Mouse (Mus musculus) limb, embryonic 14.5 days (tissue): ENCODE measurements around the gene Cgnl1. TPM values are rescaled to one million over a fixed set of nuclear protein-coding genes. Genes with fewer than 3 reads are reported as not detected.

Source experiments
- ATAC-seq: fragments of 200-750 bp; cut with Nextera tagmentation; 2 replicates; pipeline ENCODE4 v1.8.0; 2017; ENCODE audit warnings: low read depth, moderate number of reproducible peaks, moderate TSS enrichment; ENCODE audit not compliant: low FRiP score
- DNase-seq: peaks from one replicate; pipeline ENCODE4 v3.0.0-alpha.2; 2015; ENCODE audit warnings: low spot score
- H3K27ac ChIP-seq: fragments of 300-500 bp; sonication (generic); replicated peaks from 2 replicates; pipeline ENCODE4 v1.5.1; 2014; ENCODE audit warnings: low read depth, mild to moderate bottlenecking, low read length, moderate library complexity, mixed read lengths
- H3K27me3 ChIP-seq: fragments of 300-500 bp; sonication (generic); 2 replicates; pipeline ENCODE4 v1.6.1; 2014; ENCODE audit warnings: low read length, mixed read lengths; ENCODE audit not compliant: control insufficient read depth, insufficient read depth
- H3K36me3 ChIP-seq: fragments of 300-500 bp; sonication (generic); 2 replicates; pipeline ENCODE4 v1.6.1; 2014; ENCODE audit warnings: mild to moderate bottlenecking, low read length, moderate library complexity, mixed read lengths; ENCODE audit not compliant: control insufficient read depth, insufficient read depth
- H3K4me1 ChIP-seq: fragments of 300-500 bp; sonication (generic); 2 replicates; pipeline ENCODE4 v1.6.1; 2014; ENCODE audit warnings: antibody characterized with exemption, low read length, mixed read lengths; ENCODE audit not compliant: control insufficient read depth, insufficient read depth
- H3K4me2 ChIP-seq: fragments of 300-500 bp; sonication (generic); replicated peaks from 2 replicates; pipeline ENCODE4 v1.6.1; 2014; ENCODE audit warnings: low read depth, mild to moderate bottlenecking, low read length, moderate library complexity; ENCODE audit not compliant: severe bottlenecking
- H3K4me3 ChIP-seq: fragments of 300-500 bp; sonication (generic); replicated peaks from 2 replicates; pipeline ENCODE4 v1.5.1; 2014; ENCODE audit warnings: low read length
- H3K9ac ChIP-seq: fragments of 300-500 bp; sonication (generic); 2 replicates; pipeline ENCODE4 v1.6.1; 2014; ENCODE audit warnings: mild to moderate bottlenecking, low read depth, low read length, moderate library complexity; ENCODE audit not compliant: severe bottlenecking
- H3K9me3 ChIP-seq: fragments of 300-500 bp; sonication (generic); 2 replicates; pipeline ENCODE4 v1.6.1; 2016; ENCODE audit warnings: low read length; ENCODE audit not compliant: control insufficient read depth
- POLR2A ChIP-seq: fragments of 200-500 bp; IDR thresholded peaks from 2 replicates; pipeline ENCODE4 v1.8.0; 2012; ENCODE audit warnings: inconsistent platforms, mild to moderate bottlenecking, moderate library complexity, borderline replicate concordance; ENCODE audit not compliant: insufficient read depth, insufficient read length; ENCODE audit errors: extremely low read depth
- WGBS: fragments of 180-500 bp; shearing (Covaris S2); extraction: QIAGEN DNeasy Blood & Tissue Kit; methylation state at CpG from one replicate; pipeline ENCODE4 v1.1.7; 2014; 5-methylcytosine and 5-hydroxymethylcytosine counted together
- polyA plus RNA-seq, 2 experiments: library from polyadenylated mRNA; depleted of rRNA in 1 of 2; stranded (reverse) in 1 of 2; unstranded in 1 of 2; fragments of >200 nt; fragmentation: Nextera tagmentation in 1 of 2; extraction: Ambion mirVana in 1 of 2; gene quantifications; 2 replicates each; pipeline versions ENCODE4 v1.2.1 to v1.2.3; 2012 to 2014

Cgnl1 gene
- 11.6 and 14.3 TPM in 2 replicates for polyA plus RNA-seq (2012; rRNA removed)
- polyA plus RNA-seq (2014; fragmentation: Nextera tagmentation; extraction: Ambion mirVana): 11.8 and 12.8 TPM in 2 replicates

- Histone ChIP-seq H3K36me3 (no peaks in the 10 kb centered on the region), H3K27me3 (no peaks in the 10 kb centered on the region), H3K9ac (peak within 1 kb of the TSS; percentile 65), H3K27ac (peak within 1 kb of the TSS; percentile 29), H3K4me3 (peak within 1 kb of the TSS; percentile 61), H3K4me1 (peaks cover 15% of the 10 kb centered on the region), H3K4me2 (peak within 1 kb of the TSS; percentile 73), H3K9me3 (no peaks in the 10 kb centered on the region)
- peak; percentile 87 for ATAC-seq
- peak; percentile 73 for DNase-seq
- 0 out of 2 replicates have a peak, but pooled peaks have one; percentile 43 for TF ChIP-seq POLR2A
- under 1% methylated on average over 44 of the region's 67 CpGs for WGBS
These were observed at the start of gene Cgnl1 for GRCm38 (mm10) chr9:71770991-71771767. TSS of gene Cgnl1 (minus strand) at chr9:71771602.

GRCm38 (mm10) chr9:71818453-71818852 lies 47.1 kb upstream of the Cgnl1 start:
- DNase-seq (no peak), ATAC-seq (no peak)
- 93% methylated on average over 7 of the region's 7 CpGs for WGBS
- no peaks in the 10 kb centered on the region for H3K4me1 ChIP-seq
- H3K27ac ChIP-seq: no peak overlapping the region
- TF ChIP-seq POLR2A: no peak
- no peaks in the 10 kb centered on the region for H3K27me3 ChIP-seq
- no peak overlapping the region for H3K9ac ChIP-seq
- H3K9me3 ChIP-seq: no peaks in the 10 kb centered on the region
- no peak overlapping the region for H3K4me3 ChIP-seq
- H3K4me2 ChIP-seq: no peak overlapping the region
- no peaks in the 10 kb centered on the region for H3K36me3 ChIP-seq

- H3K4me1 ChIP-seq: no peaks in the 10 kb centered on the region
- H3K27ac ChIP-seq: no peak overlapping the region
- 49% methylated on average over 3 of the region's 3 CpGs for WGBS
- H3K4me3 ChIP-seq: no peak overlapping the region
- TF ChIP-seq POLR2A: no peak
- H3K4me2 ChIP-seq: no peak overlapping the region
- H3K9me3 ChIP-seq: no peaks in the 10 kb centered on the region
- no peak overlapping the region for H3K9ac ChIP-seq
- DNase-seq: no peak
- no peaks in the 10 kb centered on the region for H3K36me3 ChIP-seq
- no peak for ATAC-seq
- H3K27me3 ChIP-seq: no peaks in the 10 kb centered on the region
These were observed 44.7 kb upstream of the Cgnl1 start for GRCm38 (mm10) chr9:71816121-71816520.

GRCm38 (mm10) chr9:71813565-71813964 lies 42.2 kb upstream of the Cgnl1 start:
- 0 out of 2 replicates have a peak, but pooled peaks cover 4% of the 10 kb centered on the region for H3K9me3 ChIP-seq
- ATAC-seq (no peak), DNase-seq (no peak)
- no peaks in the 10 kb centered on the region for H3K4me1 ChIP-seq
- no peak overlapping the region for H3K4me2 ChIP-seq
- no peak overlapping the region for H3K9ac ChIP-seq
- H3K36me3 ChIP-seq: no peaks in the 10 kb centered on the region
- no peak overlapping the region for H3K27ac ChIP-seq
- 81% methylated on average over 3 of the region's 3 CpGs for WGBS
- TF ChIP-seq POLR2A: no peak
- no peaks in the 10 kb centered on the region for H3K27me3 ChIP-seq
- H3K4me3 ChIP-seq: no peak overlapping the region

- H3K27me3 ChIP-seq: no peaks in the 10 kb centered on the region
- H3K36me3 ChIP-seq: no peaks in the 10 kb centered on the region
- no peak for TF ChIP-seq POLR2A
- no peak overlapping the region for H3K27ac ChIP-seq
- DNase-seq (no peak), ATAC-seq (no peak)
- no peaks in the 10 kb centered on the region for H3K4me1 ChIP-seq
- no peak overlapping the region for H3K4me2 ChIP-seq
- no peak overlapping the region for H3K4me3 ChIP-seq
- H3K9ac ChIP-seq: no peak overlapping the region
- 0 out of 2 replicates have a peak, but pooled peaks cover 4% of the 10 kb centered on the region for H3K9me3 ChIP-seq
- WGBS: 66% methylated on average over 4 of the region's 4 CpGs
These were observed 41.5 kb upstream of the Cgnl1 start for GRCm38 (mm10) chr9:71812914-71813313.
